Mouse (Mus musculus) 3134 (cell line): ENCODE measurements around the gene Cer1.
A peak's percentile ranks its signal among the peaks of the same experiment; 100 is the strongest.

ENCODE experiments used
- DNase-seq: peaks from one replicate; pipeline ENCODE4 v3.0.0-alpha.2; 2011; ENCODE audit warnings: low spot score; ENCODE audit not compliant: insufficient read length; ENCODE audit errors: extremely low read depth

Cer1 gene

GRCm38 (mm10) chr4:82875532-82875931 lies 9.4 kb downstream of the Cer1 start:
- no peak for DNase-seq

DNA sequence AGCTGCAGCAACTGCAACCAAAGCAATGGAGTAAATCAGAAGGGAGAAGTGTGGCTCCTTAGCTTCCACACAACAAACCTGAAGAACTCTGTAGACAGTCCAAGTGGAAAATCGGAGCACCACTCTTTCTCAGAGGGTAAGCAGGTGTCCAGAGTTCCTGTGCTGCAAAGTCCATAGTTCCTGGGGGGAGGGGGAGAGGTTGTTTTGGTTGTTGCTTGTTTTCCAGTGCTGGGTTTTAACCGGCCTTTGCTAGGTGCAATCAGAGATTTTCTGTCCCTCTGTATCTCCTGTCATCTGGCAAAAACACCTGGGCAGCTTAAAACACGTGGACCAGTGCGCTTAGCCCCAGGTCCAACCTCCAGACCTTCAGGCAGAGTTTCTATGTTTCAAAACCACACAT lies 10.2 kb downstream of the Cer1 start:
- no peak for DNase-seq

DNA sequence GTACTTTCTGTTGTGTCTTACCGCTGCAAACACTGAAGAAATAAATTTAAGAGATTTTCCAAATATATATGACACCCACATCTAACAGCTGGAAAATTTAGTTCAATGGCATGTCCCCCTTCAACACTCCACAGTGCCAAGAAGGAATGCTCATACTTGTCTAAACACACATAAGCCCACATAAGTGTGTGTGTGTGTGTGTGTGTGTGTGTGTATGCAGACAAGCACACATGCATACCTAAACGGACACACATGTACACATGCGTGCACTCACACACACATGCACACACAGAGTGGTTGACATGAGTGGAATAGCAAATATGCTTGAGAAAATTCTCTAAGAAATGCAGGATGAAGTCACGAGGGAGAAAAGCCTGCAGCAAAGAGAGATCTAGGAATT lies 12.4 kb downstream of the Cer1 start:
- DNase-seq: no peak

GRCm38 (mm10) chr4:82872121-82872520 lies 12.8 kb downstream of the Cer1 start:
- DNase-seq: no peak

DNA sequence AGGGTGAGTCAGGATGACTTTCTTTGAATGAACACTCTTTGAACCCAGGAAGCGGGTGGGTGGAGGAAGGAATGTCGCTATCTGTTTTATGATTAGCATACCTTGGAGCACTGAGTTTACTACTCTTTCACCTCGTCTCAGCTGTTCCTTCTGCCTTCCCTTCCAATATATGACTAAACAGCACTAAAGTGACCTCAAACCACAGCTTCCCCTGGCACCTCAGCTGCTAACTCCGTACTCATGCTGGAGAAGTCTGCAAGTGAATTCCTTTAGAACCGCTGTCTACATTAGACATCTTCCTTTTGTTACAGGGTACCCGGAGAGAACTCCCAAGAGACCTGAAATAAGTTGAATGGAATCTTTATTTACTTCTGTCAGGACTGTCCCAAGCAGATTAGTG lies 14.0 kb downstream of the Cer1 start:
- peak; percentile 36 for DNase-seq

GRCm38 (mm10) chr4:82867731-82868445 lies 17.1 kb downstream of the Cer1 start:
- DNase-seq: no peak

GRCm38 (mm10) chr4:82867111-82867510 lies 17.8 kb downstream of the Cer1 start:
- no peak for DNase-seq

DNA sequence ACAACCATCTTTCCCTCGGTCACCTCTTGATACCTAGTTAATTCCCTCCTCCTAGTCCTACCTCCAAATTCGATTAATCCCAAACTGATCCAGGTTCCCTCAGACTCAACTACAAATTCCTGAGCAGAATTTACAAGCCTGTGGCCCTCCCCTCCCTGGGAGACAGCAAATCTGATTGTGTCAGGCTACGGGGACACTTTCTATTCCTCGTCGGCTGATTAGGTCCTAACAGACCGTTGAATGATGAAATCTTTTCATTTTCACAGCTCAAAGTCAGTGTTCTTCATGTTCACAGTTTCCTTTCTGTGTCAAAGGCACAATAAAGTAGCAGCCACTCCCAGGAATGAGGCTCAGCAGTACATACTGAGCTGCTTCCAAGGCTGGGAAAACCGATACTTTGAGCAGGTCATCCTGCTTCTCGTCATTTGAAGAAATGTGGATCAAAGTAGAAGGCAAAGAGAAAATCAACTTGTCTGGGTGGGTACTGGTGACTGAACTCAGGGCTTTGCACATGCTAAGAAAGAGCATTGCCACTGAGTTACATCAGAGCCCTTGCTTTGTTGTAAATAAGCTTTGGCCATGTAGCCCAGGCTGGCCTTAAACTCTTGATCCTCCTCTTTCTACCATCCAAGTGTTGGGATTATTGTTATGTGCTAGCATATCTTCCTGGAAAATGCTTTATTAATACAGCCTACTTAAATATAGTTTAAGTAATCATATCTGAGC lies 19.8 kb downstream of the Cer1 start:
- DNase-seq: no peak

- DNase-seq: no peak
Measured at GRCm38 (mm10) chr4:82863316-82863715, 21.6 kb downstream of the Cer1 start.

DNA sequence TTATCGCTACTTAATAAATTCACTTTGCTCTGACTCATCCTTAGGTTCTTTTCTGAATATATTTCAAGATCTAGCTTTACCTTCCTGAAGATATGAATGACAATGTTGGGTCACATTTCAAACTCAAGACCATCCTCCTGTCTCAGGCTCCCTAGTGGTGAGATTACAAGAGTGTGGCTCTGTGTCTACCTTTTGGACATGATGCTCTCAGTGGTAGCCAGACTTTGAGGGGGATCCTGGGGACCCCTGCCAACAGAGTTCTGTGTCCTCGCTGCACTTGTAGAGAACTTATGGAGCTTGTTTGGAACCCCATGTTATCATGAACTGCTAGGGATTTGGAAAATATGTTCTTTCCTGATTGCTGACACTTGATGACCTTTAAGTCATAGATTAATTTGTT lies 23.5 kb downstream of the Cer1 start:
- DNase-seq: no peak

DNA sequence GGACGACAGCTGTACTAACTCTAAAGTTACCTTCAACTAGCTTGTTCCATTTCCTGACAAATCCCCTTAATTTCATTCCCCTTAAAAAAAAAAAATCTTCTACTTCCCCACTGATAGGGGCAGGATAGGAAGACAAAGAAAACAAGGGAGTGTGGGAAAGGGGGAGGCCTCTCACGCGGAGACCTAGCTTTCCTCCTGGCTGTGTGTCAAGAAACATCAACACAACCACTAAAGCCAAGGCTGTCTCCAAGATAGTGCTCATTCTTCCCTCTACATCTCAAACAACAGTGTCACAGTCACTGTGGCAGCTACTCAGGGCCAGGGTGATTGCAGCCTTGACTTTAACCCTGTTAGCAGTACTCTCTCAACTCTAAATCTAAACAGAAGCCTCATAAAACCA lies 24.4 kb downstream of the Cer1 start:
- no peak for DNase-seq

DNA sequence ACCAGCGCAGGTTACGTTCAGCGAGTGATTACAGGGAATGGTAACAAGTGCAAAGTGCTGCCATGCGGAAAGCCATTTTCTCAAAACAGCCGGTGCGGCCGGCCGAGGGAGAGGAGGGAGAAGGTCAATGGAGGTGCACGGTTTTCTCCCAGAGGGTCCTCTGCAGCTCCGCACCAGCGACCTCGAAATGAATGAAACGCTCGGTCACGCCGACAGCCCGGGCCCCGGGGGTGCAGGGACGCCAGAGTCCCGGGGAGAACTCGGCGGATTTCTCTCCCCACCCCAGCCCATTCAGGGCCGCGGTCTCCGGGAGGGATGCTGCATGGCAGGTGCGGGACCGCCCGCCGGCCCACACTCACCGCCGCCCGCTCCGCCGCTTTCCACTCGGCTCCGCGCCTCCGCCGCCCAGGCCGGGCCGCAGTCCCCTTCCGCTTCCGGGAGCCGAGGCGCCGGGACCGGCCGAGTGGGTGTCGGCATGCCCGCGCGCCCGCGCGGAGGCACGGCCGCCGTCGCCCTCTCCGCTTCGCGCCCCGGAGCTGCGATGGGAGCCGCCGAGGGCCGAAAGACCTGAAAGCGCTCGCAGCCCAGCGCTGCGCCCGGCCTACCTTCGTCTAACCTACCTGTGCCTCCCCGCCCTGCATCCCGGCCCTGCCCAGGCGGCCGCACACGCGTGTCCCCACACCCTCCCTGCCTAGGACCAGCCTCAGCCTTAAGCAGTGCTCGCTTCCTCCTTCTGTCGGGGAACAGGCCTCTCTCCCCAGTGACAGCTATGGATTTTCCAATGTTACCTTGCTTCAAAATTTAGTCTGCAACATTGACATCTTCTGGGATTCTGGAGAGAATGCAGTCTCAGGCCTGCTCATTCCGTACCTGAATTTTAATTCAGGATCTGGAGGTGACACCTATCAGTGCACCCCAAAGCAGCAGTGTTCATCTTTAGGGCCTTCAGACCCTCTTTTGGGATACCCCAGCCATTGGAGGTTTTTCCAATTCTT lies 25.5 kb downstream of the Cer1 start, which contains the start of gene Zdhhc21:
Gene Zdhhc21 (minus strand): TSS at position 828 of the 995 bp plus-strand sequence.
- DNase-seq: peak; percentile 87

GRCm38 (mm10) chr4:82858431-82859010 lies 26.4 kb downstream of the Cer1 start:
- DNase-seq: no peak

DNA sequence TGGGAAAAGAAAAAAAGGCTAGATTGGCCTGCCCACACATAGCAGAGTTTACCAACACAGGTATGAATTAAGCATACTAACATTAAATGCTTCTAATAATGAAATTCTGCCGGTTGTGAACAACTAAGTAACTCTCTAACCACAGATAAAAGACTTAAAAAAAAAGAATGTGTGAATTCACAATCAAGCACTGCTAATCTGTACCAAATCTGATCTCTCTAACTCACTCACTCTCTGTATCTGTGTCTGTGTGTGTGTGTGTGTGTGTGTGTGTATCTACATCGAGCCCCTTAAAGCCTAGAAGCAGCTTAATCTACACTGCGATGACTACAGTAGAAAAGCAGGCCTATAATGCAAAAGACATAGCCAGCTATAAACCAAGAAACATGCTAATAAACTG lies 28.0 kb downstream of the Cer1 start:
- DNase-seq: no peak

- no peak for DNase-seq
Measured at GRCm38 (mm10) chr4:82853809-82854208, 31.1 kb downstream of the Cer1 start.

DNA sequence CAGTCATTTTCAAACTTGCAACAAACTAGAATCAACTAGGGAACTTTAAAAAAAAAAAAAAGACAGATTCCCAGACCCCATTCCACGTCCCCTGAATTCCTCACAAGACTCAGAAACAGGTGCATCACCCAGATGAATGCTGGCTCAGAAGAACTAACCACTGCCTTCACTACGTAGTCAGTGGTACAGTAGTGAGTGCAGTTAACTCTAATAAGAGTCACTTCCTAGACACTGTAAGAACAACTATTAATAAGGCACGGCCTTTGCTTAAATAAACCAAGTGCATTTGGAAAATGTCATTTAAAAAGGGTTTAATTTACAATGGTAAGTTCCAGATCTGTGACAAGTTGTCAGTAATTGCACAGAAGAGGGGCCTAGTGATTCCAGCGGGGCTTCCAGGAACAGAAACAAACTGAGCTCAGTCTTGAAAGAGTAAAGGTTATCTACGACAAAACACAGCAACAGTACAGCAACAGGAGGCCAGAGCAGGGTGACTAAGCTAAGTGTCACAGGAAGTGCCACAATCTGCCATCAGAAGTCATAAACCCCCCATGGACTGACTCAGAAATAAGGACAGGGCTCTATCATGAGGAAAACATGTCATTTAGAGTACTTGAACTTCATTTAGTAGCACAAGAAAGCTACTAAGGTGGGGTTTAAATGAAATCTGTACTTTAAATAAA lies 36.3 kb downstream of the Cer1 start:
- no peak for DNase-seq

GRCm38 (mm10) chr4:82837526-82838240 lies 47.3 kb downstream of the Cer1 start:
- DNase-seq: no peak
